Mouse (Mus musculus) c-Kit-negative CD71-positive TER-119-positive erythroid progenitor cells, embryonic 14.5 days (primary cell): Measurements from ENCODE around the gene Yae1d1.
"Not testable (repeated sequence)": the region's sequence is repeated elsewhere in the genome, so short reads cannot be mapped to it uniquely, and the experiment has no call there.

Experiments
- DNase-seq: peaks from one replicate; pipeline ENCODE4 v3.0.0-alpha.2; 2013; ENCODE audit warnings: low read depth, low spot score

The Yae1d1 gene

DNA sequence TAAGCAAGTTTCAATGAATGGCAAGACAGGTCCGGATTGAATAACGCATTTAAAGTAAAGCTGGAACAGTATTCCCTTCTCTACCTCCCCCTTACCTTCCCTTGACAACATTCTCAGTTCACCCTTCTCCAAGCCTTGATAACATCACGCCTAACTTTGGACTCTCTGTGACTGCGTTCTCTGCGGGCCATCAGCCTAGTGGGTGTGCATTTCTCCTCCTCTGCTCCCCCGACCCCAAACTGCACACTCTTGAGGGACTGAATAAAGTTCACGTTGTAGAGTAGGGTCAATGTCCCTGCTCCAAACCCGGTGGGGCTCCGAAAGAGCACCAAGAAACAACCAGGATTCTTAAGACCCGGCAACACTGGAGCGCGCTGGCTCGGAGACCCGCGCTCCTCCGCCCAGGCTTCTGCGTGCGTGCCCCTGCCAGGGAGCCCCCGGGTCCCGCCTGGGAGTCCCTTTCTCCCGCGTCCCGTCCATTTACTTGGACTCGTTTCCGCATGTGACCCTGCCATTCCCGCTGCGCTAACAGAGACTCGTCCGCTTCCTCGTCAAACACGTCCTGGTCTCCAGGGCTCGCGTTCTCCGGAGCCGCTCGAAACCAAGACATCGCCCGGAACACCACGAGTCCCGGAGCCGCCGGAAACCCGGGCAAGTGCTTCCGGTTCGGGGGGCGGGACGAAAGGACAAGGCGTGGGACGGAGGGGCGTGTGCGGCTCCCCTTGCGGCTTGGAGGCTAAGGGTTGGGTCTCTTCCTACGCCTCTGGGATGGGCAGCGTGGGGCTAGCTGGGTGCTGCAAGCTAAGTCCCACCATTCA is at the start of gene Yae1d1:
Gene Yae1d1, minus strand, starts transcription at position 653 of the 818 bp plus-strand sequence.
- peak; percentile 54 for DNase-seq

DNA sequence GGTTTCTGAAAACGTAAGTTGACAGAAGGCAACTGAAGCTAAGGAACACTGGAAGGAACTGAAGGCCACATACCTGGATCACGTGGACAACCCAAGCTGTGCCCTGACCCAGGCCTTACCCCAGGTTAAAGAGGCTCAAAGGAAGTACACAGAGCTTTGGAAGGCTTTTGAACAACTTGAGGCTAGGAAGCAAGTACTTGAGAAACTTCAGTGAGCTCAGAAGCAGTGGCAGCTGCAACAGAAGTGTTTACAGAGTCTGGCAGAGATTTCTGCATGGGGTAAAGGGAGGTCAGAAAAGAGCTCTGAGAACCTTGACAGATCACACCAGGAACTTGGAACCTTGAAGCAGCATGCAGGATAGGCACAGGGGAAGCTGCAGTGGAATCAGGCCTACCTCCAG is 45.7 kb upstream of the Yae1d1 start:
- no peak for DNase-seq

DNA sequence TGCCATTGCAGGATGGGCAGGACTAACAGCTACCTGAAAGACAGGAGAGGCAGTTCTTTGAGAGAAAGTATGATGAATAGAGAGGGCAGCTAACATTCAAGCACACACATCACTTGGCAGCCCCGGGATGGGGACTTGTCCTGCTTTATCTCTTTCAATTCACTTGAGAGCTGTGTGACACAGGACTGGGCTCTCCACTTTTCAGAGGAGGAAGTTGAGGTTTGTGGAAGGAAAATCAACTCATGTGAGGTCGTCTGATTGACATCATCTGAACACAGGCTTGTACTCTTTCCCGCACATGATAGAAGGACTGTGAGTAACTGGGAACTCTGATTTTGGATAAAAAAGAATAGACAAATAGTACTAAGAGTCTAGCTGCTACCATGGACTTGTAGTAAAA is 23.5 kb upstream of the Yae1d1 start:
- DNase-seq = no peak

DNA sequence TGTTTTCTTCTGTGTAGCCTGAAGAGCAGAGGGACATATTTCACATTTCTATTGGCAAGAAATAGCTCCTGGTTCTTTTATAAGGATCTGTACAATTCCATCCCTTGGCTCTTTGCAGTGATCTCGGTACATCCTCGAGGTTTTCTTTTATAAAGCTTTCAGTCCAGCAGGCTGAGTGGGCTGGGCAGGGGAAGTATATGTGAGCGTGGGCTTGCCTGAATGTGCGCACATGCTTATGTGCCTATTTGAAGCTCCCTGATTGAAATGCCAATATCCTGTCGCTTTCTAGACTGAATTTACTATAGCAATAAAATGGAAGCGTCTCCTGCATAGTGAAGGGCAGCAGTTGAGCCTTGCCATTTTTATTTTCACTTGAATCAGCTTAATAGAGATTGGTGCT is 20.1 kb upstream of the Yae1d1 start:
- no peak for DNase-seq

DNA sequence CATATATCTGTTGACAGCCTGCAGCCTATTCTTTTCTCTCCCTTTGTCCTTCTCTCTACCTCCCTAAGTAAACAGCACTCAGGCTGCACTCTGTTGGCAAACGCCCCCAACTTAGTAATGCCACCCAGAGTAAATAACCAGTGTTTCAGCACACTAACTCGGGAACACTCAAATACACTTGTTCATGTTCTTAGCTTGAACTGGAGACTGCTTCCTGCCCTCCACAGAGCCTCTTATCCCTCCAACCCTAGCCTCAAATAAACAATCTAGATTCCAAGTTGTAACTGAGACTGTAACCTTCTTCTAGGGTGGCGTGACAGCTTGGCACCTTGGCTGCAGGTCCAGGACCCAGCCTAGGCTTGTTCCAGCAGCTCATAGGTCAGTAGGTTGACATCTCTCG is 17.9 kb upstream of the Yae1d1 start:
- DNase-seq = no peak

DNA sequence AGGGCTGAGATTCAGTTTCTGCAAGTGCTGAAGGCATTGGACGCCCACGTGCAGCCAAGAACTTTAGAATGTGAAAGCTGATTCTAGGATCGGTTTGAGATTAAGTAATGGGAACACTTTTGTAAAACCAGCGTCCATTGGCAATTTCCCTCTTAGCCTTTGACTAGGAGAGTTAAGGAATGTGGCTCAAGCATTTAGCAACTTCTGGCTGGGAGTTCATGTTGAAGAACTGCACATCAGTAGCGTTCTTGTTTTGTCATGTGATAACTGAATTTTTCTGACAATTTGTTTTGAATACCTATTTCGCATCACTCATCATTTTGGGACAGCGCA is 332 bp upstream of the Yae1d1 start:
- no peak for DNase-seq

DNA sequence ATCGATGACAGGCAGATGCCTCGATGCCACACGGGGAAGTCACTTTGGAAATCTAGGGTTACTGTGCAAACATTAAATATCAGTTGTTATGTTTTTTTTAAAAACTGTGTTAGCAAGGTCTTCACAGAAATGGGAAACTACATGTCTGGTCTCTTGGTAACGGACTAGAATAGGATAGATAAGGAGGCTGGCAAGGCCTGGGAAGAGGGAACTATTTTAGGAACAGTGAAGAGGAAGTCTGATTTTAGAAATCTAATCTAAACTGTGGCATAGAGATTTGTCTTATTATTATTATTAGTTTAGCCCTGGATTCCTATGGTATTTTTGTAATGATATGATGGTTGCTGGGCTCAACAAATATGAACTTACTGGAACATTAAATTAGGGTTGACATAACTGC is 1.1 kb downstream of the Yae1d1 start:
- DNase-seq = no peak

DNA sequence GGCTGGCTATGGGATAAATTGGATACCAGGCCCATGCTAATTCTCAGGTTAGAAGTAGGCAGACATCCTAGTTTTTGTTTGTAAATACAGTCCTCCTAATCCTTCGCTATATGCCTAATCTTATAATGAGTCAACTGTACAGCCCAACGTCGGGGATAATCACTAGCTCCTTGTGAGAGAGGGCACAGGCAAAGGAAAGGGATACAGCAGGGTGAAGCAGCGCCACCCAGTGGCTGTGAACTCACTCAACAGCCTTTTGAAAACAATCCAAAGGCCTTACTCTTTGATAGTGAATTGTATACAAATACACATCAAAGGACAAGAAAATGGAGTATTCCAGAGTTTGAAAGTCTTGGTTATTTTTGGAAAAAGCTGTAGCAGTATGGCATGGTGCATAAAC is 10.0 kb downstream of the Yae1d1 start:
- DNase-seq = no peak

DNA sequence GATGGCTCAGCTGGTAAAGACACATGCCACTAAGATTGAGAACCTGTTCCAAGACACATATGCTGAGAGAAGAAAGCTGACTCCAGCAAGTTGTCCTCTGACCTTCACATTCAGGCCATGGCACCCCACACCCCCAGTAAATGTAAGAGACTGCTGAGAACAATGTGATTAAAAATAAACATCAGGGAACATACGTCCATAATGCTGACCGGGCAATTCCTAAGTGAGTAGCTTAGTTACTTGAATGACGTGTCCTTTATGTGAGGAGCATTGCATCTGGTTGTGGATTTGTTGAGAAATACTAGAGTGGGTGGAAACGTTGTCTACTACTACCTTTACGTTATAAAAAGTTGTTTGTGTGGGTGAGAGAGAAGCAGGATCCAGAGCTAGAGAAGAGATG is 10.5 kb downstream of the Yae1d1 start:
- no peak for DNase-seq

DNA sequence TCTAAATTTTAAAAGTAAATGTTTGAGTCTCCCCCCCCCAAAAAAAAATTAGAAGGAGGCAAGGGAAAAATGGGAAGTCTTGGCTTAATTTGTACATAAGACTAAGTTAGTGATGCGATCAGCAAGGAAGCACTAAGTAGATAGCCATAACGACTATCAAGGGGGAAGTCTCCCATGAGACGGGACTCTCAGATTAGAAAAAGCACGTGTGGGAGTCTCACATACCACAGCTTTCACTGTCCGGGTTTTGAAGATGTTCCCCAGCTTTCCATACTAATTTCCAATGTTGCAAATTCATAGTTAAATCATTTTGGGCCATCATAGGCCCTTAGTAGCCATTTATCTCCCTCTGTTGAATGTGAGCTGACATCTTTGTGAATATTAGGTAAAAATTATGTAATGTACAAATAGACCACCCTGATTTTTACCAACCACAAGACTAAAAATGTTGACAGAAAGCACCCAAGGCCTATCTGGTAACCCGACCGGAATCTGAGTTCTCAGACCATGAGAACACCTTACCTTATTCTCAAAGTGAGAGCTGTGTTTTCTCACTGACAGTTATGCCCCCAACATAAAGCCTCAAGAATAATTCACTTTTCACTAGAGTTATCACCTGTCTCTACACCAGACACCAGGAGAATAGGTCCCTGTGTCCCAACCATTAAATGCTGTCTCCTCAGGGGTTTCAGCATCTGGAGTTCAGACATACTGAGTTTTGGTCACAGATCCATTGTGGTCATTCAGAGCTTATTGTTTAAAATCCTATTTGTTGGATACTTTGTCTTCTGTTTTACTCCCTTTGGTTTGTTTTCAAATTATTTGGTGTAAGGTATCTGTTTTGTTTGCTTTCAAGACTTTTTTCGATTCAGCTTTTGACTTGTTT is 16.1 kb downstream of the Yae1d1 start:
- DNase-seq = no peak

DNA sequence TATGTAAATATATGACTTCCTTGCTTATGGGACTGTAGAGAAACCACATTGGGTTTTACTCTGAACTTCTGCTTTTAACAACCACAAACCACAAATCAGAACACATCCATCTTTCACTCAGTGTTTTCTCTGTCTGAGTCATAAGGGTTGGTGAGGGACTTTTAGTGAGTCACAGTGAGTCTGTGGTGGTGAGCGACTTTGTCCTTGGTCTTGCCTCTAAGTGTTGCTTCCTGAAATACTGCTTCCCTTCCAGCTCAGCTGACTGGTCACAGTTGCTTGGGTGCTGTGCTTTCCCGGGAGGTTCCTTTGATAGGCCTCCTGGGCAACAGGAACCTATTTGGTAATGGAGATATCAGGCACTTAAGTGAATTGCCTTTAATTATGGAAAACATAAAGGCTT is 17.3 kb downstream of the Yae1d1 start:
- DNase-seq = no peak

DNA sequence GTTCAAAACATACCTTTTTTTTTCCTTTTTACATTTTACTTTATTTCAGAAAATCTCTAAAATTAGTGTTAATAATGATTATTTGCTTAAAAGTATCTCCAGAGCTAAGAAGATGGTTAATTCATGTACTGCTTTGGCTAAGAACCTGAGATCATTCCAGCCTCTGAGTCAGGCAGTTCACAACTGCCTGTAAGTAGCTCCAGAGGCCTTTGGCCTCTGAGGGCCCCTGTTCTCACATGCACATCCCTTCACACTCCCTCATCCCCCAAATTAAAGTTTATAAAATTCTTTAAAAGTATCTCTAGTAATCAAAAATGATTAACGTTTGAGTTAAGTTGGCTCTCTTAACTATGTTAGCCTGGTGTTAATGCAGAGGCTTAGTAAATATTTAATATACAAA is 17.7 kb downstream of the Yae1d1 start:
- DNase-seq = no peak

DNA sequence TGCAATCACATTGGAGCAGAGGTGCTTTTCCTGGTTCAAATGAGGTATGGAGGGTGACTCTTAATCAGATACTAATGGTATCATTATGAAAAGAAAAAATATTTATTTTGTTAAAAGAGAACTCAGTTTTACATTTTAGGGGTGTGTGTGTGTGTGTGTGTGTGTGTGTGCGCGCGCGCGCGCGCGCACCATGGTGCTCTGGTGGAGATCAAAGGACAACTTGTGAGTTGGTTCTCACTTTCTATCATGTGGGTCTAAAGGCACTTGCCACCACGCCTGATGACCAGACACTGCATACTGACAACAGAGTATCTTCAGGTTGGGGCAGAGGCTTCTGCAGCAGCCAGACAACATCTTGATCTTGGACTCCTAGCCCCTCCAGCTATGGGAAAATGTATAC is 18.4 kb downstream of the Yae1d1 start:
- no peak for DNase-seq

DNA sequence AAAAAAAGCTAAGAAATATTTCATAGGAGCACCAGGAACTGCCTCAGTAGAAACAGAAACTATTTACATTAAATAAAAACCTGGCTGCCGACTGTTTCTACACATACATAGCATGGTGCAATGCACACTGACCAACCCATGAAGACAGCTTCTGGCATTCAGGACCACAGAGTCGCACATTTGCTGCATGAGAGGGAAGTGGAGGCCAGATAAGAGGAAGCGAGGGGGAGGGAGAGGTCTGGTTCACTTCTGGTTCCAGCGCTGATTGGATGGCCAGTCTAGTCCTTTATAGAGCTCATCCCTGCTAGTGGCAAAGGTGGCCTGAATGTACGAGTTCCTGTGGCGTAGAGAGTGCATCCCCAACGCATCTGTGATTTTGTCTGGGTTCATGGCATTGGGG is 32.5 kb downstream of the Yae1d1 start:
- no peak for DNase-seq

DNA sequence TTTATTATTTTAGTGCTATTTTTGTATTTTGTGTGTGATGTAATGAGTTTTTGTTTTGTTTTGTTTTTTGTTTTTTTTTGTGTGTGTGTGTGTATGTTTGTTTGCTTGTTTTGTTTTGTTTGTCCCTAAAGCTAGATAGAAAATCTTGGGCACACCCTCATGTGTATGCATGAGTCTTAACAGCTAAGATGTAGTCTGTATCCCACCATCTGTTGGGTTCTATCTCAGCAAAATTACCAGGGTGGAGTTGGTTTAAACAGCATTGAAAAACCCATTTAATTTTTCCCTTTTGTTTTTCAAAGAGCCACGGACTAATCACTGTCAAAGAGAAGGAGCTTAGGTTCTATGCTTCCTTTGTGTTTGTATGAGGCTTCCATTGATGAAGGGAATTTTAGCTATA is 38.9 kb downstream of the Yae1d1 start:
- DNase-seq = no peak

DNA sequence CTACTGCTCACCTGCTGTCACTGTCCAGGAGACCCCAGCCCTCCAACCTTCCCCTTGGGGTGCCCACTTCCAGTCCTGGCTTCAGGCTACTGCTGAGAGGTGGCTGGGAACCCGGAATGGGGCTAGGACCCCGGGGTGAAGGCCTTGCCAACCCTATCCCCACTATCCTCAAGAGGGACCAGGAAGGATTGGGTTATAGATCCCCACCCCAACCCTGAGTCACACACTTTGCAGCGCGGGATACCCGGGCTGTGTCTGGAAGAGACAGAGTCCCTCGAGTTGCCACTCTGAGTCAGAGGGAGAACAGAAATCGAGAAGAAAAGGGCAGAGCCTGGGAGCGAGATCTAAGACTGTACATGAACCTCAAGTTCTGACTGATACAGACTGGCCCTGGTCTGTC is 42.6 kb downstream of the Yae1d1 start:
- not testable (repeated sequence) for DNase-seq

DNA sequence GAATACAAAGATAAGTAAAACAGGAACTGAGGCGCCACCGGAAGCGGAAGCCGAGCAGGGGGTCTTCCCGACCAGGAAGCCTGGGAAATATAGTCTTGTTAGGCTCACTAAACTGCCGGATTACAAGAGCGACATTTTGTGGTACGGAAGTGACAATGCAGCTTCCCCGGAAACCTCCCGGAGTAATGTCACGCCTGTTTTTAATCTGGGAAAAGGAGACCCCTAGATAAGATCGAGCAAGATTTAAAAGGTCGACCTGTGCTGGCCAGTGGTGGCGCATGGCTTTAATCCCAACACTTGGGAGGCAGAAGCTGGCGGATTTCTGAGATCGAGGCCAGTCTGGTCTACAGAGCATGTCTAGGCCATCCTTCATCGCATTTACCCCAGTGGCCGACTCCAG is 43.6 kb downstream of the Yae1d1 start:
- DNase-seq = no peak

DNA sequence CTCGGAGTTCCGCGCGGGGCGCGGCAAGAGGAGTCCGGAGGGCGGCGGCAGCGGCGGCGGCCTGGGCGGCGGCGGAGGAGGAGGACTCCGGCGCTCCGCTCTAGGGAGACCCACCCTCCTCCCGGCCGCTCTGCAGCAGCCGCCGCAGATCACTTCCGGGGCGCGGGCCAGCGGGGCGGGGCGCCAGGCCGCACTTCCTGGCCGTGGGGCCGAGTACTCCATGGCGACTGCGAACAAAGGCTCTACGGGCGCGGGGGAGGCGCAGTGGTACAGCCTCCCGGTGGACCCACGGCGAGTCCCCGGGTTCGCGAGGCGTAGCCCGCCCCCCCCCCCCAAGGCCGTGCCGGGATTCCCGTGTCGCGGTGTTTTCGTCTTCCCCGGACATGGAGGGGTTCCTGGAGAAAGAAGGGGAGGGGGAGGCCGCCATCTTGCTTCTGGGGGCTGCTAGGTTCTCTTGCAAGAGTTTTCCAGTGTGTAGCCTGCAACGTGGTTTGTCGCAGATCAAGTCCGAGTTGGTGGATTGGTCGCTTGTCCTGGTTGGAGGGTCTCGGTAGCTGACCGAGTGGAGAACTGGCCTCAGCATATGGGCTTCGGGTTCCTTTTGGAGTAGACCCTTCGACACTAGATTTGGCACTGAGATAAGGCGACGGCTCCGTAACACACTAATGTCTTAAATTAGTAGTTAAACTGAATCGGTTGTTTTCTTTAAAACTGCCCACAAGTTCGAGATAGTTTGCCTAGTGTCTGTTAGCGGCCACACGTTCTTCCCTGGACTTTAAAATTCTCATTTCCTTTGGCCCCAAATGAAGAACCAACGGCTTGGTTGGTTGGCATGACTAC is 48.9 kb downstream of the Yae1d1 start, which contains the start of gene Rala:
Gene Rala, minus strand, starts transcription at position 162 of the 840 bp plus-strand sequence.
- peak; percentile 60 for DNase-seq

DNA sequence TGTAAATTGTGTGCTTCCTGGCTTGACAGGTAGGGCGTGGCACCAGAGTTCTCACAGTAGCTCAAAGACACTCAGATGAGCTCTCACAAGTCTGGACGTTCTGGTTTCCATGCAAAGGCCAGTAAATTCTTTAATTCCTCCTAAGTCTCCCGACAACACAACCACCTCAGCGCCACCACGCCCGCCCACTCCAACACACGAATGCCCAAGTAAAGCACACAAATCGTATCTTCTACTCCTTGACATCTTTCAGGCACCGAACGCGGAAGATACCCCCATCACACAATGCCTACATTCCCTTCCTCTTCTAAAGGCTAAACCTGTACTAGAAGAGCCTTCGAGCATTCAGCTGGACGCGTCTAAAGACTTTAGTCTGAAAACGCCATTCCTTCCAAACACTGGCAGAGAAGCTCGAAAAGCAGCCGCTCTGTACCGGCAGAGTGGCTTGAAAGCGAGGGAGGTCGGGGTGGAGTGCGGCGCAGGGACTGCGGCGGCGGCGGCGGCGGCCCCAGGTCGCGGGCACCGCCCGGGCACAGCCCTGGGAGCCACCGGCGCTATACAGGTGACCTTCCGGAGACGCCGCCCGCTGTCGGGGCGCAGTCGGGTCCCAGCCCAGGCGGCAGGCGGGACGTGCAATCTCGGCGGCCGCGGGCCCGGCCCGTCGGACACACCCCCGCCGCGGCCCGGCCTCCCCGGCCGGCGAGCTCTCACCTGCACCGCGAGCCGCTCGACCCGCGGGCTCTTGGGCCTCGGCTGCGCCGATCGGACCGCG is 49.7 kb downstream of the Yae1d1 start:
- DNase-seq = no peak

DNA sequence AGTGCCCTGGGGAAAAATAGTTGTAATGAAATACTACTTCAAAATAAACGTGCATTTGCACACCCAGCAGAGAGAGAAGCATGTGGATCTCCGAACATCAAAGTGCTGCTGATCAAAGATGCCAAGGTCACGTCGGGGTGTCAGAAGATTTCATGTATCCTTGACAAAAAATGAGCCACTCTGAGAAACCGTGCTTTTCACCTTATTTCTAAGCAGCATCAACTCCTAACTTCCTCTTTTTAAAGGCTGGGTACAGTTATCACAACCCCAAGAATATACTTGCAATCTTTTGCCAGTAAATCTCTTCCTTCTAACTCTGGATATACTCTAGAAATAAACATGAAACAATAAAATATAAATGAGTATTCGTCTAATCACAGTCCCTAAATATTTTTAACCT is 50.8 kb downstream of the Yae1d1 start:
- DNase-seq = no peak
